Mouse (Mus musculus) layer of hippocampus, postnatal 36 days (tissue): ENCODE results near the gene Hace1. TPM values are rescaled to one million over a fixed set of nuclear protein-coding genes. Genes with fewer than 3 reads are reported as not detected.
A peak's percentile ranks its signal among the peaks of the same experiment; 100 is the strongest.
"Not testable (repeated sequence)": the region's sequence is repeated elsewhere in the genome, so short reads cannot be mapped to it uniquely, and the experiment has no call there.

Experiments used
- DNase-seq, 2 experiments: peaks; one replicate each; pipeline ENCODE4 v3.0.0; 2022
- total RNA-seq, 2 experiments: library from RNA; stranded (reverse); gene quantifications; 2 replicates each; pipeline ENCODE4 v1.2.3; 2021

The Hace1 gene
- 10 to 100 TPM; 41.8 to 44.1 TPM for total RNA-seq

DNA sequence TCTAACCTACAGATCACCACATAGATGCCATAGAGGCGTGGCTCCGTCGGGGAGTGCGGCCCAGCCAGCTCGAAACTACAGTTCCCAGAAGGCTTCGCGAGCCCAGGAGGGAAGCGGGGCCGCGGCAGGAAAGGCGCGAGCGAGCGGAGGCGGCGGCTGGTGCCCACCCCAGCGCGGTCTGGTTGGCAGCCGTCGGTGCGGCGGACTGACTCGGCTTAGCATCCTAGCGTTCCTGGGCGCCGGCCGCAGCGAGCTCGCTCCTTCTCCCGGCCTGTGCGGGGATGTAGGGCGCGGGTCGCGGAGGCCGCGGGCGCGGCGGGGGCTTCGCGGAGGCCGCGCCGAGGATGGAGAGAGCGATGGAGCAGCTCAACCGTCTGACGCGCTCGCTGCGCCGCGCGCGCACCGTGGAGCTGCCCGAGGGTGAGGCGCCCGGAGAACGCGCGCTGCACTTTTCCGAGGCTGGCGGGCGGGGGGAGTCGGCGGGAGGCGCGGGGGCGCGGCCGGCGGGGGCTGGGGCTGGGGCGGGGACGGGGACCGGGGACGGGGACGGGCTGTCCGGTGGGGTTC is at the start of gene Hace1:
Hace1 (plus strand) TSS at position 99 of the 567 bp plus-strand sequence.
- DNase-seq = peak; percentile 89

DNA sequence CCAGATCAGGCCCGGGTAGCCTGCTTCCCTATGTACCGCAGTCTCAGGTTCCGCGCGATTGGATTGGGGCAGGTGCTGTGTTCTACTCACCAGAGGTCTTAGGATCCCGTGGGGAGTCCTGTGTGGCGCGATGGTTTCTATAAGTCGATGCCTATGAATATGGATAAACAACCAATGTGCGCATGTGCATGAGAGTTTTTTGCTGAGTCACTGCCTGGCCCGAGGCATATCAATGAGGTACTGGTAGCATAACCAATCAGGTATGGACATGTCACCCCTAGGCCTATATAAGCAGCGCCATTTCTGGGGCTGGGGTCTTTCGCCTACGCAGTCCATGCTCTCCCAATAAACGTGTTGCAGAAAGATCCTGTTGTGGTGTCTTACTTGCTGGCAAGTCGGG is 40.3 kb upstream of the Hace1 start:
- DNase-seq = not testable (repeated sequence)

DNA sequence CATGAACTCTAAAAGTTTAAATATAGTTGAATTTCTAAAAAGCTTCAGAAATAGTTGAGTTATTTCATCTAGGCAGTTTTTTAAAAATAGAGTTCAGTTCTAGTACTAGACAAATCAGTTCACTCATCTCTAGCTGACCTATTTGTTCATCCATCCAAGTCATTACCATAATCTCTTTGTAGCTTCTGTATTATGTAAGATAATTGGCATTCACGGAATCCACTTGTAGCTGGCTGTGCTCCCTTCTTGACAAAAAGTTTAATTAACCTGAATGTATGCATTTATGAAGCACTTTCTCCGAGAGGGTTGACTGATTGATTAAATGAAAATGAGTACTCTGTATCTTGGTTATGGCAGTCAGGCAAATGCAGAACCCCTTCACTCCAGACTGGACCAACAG is 34.9 kb upstream of the Hace1 start:
- no peak for DNase-seq

DNA sequence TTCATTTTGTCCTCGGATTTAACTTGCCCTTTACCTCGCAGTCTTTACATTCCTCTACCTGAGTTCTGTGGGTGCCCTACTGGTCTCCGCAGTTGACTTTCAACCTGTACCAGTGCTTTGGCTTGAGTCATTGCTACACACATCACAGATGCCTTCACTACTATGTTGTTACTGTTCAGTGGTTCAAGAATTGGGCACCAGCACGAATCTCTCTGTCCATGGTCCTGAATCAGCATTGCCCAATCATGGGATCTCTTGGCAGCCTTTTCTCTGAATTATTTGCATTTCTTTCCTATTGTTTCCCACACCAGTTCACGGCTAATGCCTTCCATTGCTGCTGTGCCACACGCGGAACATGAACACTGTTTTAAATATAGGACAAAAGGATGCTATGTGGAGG is 30.8 kb upstream of the Hace1 start:
- no peak for DNase-seq

DNA sequence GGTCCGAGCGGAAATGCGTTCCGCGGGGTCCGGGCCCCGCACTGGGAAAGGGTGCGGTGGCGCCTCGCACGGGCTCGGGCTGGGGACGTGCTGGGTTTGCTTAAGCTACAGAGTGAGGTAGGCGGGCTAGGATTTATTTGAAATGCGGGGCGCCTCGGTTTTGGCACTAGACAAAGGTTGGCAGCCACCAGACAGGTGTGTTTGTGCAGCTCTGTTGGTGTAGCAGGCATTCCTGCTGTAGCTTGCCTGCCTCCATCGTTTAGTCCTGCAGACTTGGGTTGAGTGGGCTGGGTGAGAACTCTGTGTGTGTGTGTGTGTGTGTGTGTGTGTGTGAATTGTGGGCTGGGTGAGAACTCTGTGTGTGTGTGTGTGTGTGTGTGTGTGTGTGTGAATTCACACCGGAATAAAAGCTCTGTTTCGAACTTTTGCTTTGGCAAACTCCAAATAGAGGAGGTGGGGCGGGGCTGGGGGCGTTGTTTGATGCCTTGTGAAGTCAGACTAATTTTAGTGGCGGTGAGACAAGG is 731 bp downstream of the Hace1 start:
- peak; percentile 35 to 39 for DNase-seq

DNA sequence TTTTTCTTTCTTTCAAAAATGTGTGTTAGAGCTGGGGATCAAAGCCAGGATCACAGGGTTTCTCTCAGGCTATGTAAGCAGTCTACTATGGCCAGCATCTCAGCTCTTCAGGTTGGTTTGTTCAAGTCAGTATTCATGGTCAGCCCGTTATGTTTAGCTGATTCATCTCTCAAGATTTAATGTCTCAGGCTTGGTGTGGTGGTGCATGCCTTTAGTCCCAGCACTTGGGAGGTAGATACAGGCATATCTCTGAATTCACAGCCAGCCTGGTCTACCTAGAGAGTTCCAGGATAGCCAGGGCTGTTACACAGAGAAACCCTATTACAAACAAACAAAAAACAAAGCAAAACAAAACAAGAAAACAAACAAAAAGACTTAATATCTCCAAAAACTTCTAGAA is 5.7 kb downstream of the Hace1 start:
- DNase-seq = no peak

DNA sequence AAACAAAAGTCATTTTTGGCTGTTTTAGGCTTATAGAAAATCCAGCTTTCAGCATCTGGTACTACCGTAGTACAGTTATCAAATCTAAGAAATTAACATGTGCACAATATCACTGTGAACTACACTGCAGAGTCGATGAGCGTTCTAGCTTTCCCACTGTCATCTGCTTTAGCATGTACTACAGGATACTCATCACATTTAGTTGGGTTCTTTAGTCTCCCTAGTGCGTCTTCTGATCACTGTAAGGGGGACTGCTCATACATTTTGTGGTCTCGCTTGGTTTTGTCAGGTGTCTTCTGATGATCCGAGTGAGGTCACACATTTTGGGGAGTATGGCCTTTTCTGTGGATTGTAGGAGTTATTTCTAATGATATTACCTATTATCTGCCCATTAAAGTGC is 6.2 kb downstream of the Hace1 start:
- DNase-seq = no peak

DNA sequence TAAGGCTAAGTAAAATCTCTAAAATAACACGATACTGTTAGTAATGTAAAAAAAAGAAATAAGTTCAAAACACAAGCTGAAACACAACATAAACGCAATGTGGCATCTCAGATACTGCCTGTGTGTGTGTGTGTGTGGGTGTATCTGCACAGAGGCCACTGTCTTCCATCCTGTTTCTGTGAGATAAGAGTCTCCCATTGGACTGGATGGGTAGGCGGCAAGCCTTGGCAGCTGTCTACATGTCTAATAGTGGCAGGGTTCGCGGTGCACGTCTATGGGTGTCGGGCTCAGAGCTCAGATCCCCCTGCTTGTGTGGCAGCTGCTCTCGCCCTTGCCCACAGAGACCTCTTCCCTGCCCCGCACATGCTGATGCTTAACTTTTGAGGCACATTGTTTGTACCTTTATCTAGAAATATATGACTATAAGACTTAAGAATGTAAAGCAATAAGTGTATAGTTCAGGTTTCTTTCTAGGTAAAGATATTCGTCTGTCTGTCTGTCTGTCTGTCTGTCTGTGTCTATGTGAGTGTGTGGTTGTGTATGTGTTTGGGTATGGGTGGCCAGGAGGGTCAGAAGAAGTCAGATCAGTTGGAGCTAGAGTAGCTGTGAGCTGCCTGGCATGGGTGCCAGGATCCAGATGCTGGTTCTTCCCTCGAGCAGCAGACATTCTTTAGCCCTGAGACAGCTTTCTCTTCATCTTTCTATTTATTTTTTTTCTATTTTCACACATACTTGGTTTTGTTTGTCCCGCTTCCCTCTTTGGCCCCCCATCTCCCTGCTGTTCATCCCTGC is 6.9 kb downstream of the Hace1 start:
- no peak for DNase-seq

DNA sequence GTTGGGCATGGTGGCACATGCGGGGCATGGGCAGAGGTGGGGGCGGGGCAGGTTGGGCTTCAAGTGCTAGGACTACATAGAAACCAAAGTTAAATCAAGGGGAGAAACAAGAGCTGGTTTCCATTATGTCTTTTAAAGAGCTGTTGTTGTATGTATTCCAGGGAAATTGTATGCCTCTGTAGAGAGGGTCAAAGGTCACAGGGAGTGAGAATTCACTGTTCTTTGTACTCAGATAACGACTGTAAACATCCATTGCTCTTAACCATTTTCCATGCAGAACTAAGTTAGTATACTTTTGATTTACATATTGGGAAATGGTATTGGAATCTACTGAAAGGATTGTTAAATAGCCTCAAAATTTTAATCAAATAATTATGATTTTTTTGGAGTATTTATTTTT is 28.2 kb downstream of the Hace1 start:
- no peak for DNase-seq

DNA sequence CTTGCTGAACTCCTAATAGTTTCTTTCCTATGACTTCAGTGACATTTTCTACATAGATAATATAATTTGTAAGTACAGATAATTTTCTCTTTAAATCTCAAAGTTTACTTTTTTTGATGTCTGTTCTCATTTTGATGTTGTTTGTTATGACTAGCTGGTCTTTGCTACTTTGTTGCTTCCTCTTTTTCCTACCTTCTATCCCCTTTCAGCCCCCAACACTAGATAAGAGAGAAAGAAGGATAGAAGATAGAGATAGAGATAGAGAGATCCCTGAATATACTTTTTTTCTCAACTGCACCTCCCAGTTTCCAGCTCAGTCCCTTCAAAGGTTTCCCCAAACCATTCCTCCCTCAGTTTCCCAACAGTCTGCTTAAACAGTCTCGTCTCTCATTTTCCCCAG is 33.1 kb downstream of the Hace1 start:
- no peak for DNase-seq

DNA sequence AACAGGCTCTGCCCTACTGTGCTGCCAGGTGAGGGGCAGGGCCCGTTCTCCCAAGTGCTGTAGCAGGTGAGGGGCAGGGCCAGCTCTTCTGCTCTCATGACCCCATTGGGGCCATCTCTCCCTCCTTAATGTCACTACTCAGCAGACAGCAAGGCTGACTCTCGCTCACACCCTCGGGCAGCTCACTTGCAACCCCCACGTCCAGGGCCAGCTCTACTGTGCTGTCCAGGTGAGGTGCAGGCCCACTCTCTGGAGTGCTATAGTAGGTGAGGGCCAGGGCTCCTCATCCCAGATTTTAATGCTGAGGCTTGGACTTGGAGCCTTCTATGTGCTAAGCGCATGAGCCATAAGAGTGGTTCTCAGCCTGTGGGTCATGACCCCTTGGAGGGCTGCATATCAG is 38.4 kb downstream of the Hace1 start:
- DNase-seq = no peak

DNA sequence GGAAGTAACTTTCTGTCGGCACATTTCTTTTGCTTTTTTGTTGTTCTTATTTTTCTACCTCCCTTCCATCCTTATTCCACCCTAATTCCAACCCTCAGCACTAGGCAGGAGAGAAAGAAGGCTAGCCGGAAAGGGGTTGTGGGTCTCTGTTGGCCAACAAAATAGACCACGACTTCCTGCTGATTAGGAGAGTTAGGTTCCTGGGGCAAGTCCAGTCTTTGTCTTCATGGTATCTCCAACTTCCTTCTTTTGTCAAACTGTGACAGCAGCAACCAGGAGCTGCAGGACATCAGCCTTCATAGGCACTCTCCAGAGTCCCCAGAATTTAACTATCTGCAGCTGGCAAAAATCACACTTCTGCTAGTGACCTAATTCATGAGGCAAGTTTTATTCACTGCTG is 41.4 kb downstream of the Hace1 start:
- no peak for DNase-seq

DNA sequence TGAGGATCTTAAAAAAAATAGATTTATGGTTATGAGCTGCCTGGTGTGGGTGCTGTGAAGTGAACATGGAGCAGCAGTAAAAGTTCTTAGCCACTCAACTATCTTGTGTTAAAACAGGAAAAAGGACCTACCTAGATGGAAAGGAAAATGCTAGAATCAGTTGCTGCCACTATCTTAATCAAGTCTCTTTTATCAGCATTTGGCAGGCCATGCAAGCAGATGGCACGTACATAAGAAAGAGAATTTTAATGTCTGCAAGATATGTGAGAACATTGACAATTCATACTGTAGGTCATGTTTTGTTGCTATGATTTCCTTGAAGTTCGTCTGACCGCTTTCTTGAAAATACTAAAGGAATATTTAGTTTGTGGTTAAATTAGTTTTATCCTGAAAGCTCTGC is 54.4 kb downstream of the Hace1 start:
- DNase-seq = no peak

DNA sequence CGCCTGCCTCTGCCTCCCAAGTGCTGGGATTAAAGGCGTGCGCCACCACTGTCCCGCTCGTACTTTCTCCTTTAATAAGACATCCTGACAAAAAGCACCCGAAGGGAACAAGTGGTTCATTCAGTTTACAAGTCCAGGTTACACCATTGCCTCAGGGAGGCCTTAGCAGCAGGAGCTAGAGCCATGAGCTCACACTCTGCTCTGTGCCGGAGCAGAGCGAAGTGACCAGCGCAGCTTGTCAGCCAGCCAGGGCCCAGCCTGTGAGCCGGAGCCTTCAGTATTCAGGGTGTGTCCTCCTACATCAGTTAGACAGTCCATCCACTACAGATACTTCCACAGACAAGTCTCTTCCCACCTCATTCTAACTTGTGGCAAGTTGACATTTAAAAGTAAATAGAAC is 55.0 kb downstream of the Hace1 start:
- DNase-seq = no peak

DNA sequence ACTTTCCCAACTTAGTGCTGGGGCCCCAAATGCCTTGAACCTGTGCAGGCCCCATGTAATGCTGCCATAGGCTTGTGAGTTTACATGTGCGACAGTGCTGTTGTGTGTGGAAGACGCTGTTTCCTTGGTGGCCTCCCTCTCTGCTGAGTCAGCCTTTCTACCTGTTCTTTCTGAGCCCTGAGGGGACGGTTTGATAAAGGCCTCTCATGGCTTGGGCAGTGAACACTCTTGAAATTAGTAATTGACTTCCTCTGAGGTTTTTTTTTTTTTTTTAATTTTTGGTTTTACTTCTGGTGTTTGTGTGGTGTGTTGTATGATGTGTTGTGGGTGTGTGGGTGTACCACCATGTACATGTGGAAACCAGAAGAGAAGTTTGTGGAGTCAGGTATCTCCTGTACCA is 57.6 kb downstream of the Hace1 start:
- DNase-seq = no peak

DNA sequence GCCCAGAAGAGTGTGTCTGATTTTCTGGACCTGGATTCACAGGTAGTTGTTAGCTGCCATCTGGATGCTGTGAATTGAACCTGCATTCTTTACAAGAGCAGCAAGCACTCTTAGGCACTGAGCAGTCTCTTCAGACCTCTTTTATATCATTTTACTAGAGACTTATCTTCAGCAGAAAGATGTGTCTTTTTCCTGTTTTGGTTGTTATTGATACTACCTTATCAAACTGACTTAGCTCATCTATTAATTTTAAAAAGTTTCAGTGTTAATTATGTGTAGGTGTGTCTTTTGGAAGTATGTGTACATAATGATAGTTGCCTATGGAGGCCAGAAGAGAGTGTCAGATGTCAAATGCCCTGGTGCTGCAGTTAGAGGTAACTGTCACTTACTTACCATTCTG is 62.1 kb downstream of the Hace1 start:
- no peak for DNase-seq

DNA sequence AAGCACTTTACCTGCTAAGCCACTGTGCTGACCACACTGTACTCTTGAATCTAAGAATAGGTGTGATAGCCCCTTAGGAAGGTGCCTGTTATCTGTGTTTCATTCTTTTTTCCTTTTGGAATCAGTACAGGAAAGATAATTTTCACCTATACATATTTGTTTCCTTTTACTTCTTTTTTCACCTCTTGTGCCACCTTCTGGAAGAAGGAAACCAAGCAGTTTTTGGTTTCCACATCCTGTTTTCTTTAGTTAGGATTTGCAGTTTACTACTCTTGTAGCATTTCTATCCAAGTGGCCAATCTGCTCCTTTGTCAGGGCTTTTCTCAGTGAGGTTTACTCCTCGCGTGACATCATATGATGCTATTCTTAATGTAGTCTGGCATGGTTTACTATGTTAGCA is 76.4 kb downstream of the Hace1 start:
- no peak for DNase-seq

DNA sequence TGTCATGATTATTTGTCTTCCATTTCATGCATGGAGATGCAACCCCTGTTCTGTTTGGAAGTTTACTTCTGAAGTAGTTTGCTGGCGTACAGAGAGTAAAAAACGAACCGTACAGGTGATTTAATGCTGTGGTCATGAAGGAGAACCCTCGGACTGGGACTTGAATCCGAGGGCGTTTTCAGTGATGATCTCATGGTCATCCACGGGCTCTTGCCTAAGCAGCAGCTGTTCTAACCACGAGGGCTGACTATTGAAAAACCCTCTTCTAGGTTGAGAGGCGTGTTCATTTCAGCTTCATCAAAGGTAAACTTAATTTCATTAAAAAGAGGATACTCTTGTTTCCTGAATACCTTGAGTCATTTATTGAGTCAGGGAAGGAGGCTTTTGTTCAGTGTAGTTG is 84.4 kb downstream of the Hace1 start:
- DNase-seq = no peak

DNA sequence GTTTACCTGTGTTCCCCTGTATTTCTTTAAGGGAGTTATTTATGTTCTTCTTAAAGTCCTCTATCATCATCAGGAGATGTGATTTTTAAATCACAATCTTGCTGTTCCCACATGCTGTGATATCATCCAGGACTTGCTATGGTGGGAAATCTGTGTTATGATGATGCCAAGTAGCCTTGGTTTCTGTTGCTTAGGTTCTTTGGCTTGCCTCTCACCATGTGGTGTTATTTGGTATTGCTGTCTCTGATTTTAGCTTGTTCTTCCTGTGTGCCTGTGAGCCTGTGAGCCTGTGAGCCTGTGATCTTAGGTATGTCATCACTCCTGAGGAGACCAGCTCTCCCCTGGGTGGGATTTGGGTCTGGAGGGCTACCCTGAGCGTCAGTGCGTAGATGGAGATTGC is 90.6 kb downstream of the Hace1 start:
- peak in 1 of 2 experiments; percentile 3 for DNase-seq

DNA sequence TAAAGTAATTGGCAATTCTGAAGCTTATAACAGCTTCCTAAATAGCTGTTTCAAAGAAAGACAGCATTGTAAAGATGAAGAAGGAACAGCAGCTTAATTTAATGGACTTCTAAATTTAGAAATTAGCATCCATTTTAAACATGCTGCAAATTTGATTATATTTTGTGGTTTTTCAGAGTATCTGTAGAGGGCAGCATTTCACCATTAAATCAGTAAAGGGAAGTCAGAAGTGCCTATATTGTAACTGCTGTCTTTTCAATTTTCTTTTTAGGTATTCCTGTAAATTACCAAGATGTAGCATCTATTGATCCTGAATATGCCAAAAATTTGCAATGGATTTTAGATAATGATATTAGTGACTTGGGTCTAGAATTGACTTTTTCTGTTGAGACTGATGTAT is 99.2 kb downstream of the Hace1 start:
- no peak for DNase-seq

DNA sequence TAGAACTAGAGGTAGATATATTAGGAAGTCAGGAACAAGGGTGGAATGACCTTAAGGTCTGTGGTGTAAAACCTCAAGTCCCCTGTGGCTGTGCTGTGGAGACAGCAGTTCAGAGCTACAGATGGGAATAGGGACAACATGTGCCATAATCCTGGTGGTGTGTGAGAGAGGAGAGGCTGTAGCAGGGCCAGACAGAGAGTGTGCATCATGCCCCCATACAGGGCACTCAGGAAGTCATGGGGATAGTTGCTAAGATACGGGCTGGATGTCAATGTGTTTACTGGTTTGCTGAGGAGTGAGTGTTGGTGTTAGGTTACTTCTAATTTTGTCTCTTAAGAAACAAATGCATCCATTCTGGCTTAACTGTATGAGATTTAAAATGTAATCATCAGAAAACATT is 108.6 kb downstream of the Hace1 start:
- DNase-seq = no peak

DNA sequence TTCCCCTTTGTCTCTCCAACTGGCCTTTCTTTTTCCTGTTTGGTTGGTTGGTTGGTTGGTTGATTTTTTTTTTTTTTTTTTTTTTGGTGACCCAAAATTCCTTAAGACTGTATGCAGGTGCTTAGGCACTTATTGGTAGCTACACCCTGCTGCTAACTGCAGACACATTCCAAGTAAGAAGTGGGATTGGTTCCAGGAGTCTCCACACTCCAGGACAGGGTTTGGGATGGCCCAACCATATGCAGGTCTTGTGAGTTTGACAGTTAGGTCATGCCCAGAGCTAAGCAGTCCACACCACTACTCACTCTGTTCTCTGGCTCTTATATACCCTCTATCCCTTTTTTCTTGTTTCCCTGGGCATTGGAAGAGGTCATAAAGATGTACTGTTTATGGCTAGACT is 117.3 kb downstream of the Hace1 start:
- no peak for DNase-seq

DNA sequence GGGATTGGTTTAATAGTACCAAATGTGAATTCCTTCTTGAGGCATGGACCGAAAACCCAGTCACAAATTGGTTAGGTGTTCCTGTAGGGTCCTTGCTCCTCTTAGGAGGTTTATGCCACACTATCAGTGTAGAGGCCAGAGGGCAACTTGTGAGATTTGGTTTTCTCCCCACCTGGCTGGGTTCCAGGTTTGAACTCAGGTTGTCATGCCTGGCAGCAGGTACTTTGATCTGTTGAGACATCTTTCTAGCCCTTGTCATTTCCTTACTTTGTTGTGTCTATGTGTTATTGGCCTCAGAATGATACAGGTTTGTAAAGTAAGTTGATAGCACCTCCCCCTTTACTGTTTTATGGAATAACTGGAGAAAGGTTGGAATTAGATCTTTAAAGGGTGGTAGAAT is 117.9 kb downstream of the Hace1 start:
- DNase-seq = no peak

DNA sequence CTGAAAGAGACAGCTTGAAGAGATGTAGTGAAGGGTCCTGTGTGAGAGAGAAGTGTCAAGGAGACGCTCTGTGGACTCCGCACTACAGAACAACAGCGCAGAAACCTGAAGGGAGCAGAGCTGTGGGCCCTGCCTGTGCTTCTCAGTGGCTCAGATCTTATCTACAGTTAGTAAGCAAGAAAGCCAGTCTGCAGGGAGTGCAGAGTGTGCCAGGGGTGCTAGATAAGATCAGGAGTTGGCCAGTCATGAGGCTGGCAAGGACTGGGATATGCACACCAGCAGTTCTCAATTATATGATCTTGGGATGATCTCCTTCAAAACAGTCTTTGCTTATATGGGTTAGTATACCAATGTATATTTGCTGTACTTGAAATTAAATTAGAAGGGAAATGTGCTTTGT is 121.3 kb downstream of the Hace1 start:
- no peak for DNase-seq
